ENCODE assay signal across 7 mouse cellular contexts in the genomic region with DNA sequence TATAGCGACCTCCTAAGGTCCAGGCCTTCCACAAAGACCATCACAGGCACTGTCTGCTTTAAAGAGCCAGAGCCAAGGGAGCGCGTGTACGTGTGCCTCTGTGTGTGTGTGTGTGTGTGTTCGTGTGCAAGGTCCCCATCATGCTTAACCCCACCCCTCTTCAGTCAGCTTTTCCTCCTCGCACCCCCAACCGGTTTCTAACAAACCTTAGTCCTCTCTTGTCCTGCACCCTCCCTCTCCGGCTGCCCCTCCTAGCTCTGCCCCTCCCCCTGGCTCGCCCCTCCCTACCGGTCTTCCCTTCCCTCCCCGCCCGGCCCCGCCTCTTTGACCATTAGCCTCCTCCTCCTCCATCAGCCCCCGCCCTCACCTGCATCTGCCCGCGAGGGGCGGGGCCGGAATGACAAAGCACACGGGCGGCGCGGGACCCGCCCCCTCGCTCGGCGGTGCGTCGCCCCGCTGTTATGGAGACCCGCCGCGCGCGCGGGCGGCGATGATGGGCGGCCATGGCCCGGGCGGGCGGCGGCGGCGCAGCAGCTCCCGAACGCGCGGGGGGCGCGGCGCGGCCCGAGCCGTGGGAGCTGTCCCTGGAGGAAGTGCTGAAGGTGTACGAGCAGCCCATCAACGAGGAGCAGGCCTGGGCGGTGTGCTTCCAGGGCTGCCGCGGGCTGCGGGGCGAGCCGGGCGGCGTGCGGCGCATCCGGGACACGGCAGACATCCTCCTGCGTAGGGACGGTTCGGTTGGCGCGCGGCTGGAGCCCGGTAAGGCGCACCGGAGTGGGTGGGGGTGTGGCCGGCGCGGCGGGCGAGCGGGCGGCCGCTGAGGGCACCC. TPM values are rescaled to one million over a fixed set of nuclear protein-coding genes. Genes with fewer than 3 reads are reported as not detected.
DNase-seq lines count a peak whose midpoint lies in the region; ATAC-seq lines count a peak whose summit lies in the region.

Gene Spire2 (plus strand): TSS at position 452 of the 829 bp plus-strand sequence.

- H3K4me3 ChIP-seq in intestine, embryonic 16.5 days (ENCODE audit: low read length): peak within 1 kb of the TSS; percentile 63
- H3K4me3 ChIP-seq in limb, embryonic 10.5 days: peak within 1 kb of the TSS; percentile 66
- H3K4me3 ChIP-seq in midbrain, embryonic 13.5 days (replicated peaks): peak within 1 kb of the TSS; percentile 88

- DNase-seq in adrenal gland, adult 8-10 months: peak; percentile 40
- peak; percentile 94 for DNase-seq in embryo, embryonic 10.5 days (ENCODE audit: low spot score)
- peak; percentile 39 to 44 for DNase-seq in gastrocnemius, postnatal 36 days
- DNase-seq in limb, embryonic 10.5 days (ENCODE audit: low spot score): peak; percentile 89
- peak; percentile 56 to 71 for DNase-seq in spleen, adult 18-20 months

- intact Hi-C loops in gastrocnemius, postnatal 36 days (cut with DNase I): no loop called here

- ATAC-seq in intestine, embryonic 16.5 days: peak; percentile 85
- peak; percentile 86 for ATAC-seq in midbrain, embryonic 13.5 days

- no peaks in the 10 kb centered on the region for H3K27me3 ChIP-seq in intestine, embryonic 16.5 days (replicated peaks; ENCODE audit: control insufficient read depth, insufficient read depth, low read length)
- peaks cover 38% of the 10 kb centered on the region for H3K27me3 ChIP-seq in limb, embryonic 10.5 days (ENCODE audit: low read depth, poor library complexity, severe bottlenecking)
- no peaks in the 10 kb centered on the region for H3K27me3 ChIP-seq in midbrain, embryonic 13.5 days

- H3K9ac ChIP-seq in intestine, embryonic 16.5 days (ENCODE audit: low read depth, low read length): peak within 1 kb of the TSS; percentile 65
- peak within 1 kb of the TSS; percentile 95 for H3K9ac ChIP-seq in midbrain, embryonic 13.5 days (replicated peaks)

- H3K9me3 ChIP-seq in intestine, embryonic 16.5 days (ENCODE audit: control insufficient read depth, low read length): no peaks in the 10 kb centered on the region
- H3K9me3 ChIP-seq in limb, embryonic 10.5 days (replicated peaks): no peaks in the 10 kb centered on the region
- no peaks in the 10 kb centered on the region for H3K9me3 ChIP-seq in midbrain, embryonic 13.5 days

- H3K4me1 ChIP-seq in intestine, embryonic 16.5 days (ENCODE audit: control insufficient read depth, insufficient read depth, low read length): peaks cover 22% of the 10 kb centered on the region
- H3K4me1 ChIP-seq in limb, embryonic 10.5 days: peaks cover 17% of the 10 kb centered on the region
- H3K4me1 ChIP-seq in midbrain, embryonic 13.5 days (replicated peaks): peaks cover 35% of the 10 kb centered on the region

- peak within 1 kb of the TSS; percentile 91 for H3K4me2 ChIP-seq in intestine, embryonic 16.5 days (ENCODE audit: low read depth, low read length)
- peak within 1 kb of the TSS; percentile 84 for H3K4me2 ChIP-seq in midbrain, embryonic 13.5 days (replicated peaks)

- no peaks in the 10 kb centered on the region for H3K36me3 ChIP-seq in intestine, embryonic 16.5 days (ENCODE audit: control insufficient read depth, insufficient read depth, low read length)
- H3K36me3 ChIP-seq in limb, embryonic 10.5 days: no peaks in the 10 kb centered on the region
- no peaks in the 10 kb centered on the region; the same call in 1 of the 2 replicates for H3K36me3 ChIP-seq in midbrain, embryonic 13.5 days

- WGBS in intestine, embryonic 16.5 days: under 1% methylated on average over 81 of the region's 85 CpGs
- under 1% methylated on average over 85 of the region's 85 CpGs for WGBS in limb, embryonic 10.5 days
- under 1% methylated on average over 68 of the region's 85 CpGs for WGBS in midbrain, embryonic 13.5 days

- no peak within 1 kb of the TSS for H3K27ac ChIP-seq in intestine, embryonic 16.5 days (ENCODE audit: low read length)
- peak within 1 kb of the TSS; percentile 31 for H3K27ac ChIP-seq in limb, embryonic 10.5 days
- peak within 1 kb of the TSS; percentile 95 for H3K27ac ChIP-seq in midbrain, embryonic 13.5 days

RNA-seq across cellular contexts. Expression of gene Spire2, which starts in this region (rescaled TPM):
- total RNA-seq in adrenal gland, adult 8-10 months (2022): 1 to 10 TPM; 2.3 to 2.8 (median 2.4) TPM
- total RNA-seq in gastrocnemius, postnatal 36 days (2021): under 1 TPM in 1 of 2 experiments, not detected in 1; 0.27 TPM
- polyA plus RNA-seq in intestine, embryonic 16.5 days (2015; fragmentation: Nextera tagmentation; extraction: Ambion mirVana): 0.89 and 2.0 TPM in 2 replicates
- polyA plus RNA-seq in limb, embryonic 10.5 days (2016; fragmentation: Nextera tagmentation; extraction: Ambion mirVana): 2.0 TPM in 2 replicates
- polyA plus RNA-seq in midbrain, embryonic 13.5 days (2015; fragmentation: Nextera tagmentation; extraction: Ambion mirVana): 31.8 and 38.7 TPM in 2 replicates

Comparison
In these comparisons a context has a peak if more than half of its experiments do, and no peak if none do; other contexts are left out.
1. RNA of gene Spire2 (polyA plus RNA-seq): 31.8 to 38.7 TPM in midbrain, embryonic 13.5 days; 2.0 TPM in limb, embryonic 10.5 days and 0.89 to 2.0 TPM in intestine, embryonic 16.5 days; every median in the first group is over 10 times any median in the second.
2. Peak in DNase-seq in gastrocnemius, postnatal 36 days; RNA of the gene not detected or under 1 TPM.
3. DNase-seq: peak in every context shown above with its lines; median percentile 94 in embryo, embryonic 10.5 days; 89 in limb, embryonic 10.5 days; 64 in spleen, adult 18-20 months; 42 in gastrocnemius, postnatal 36 days; 40 in adrenal gland, adult 8-10 months.
4. Peak in every context shown above with its lines, with median percentiles within 50 percentile points of each other: H3K4me3 ChIP-seq.